Mouse (Mus musculus) heart, postnatal 25 days (tissue): ENCODE measurements around the gene Ndufb3. TPM values are rescaled to one million over a fixed set of nuclear protein-coding genes. Genes with fewer than 3 reads are reported as not detected.
"Not testable (repeated sequence)": the region's sequence is repeated elsewhere in the genome, so short reads cannot be mapped to it uniquely, and the experiment has no call there.

Experiments used
- DNase-seq: peaks from one replicate; pipeline ENCODE4 v3.0.0; 2022; ENCODE audit warnings: low spot score
- intact Hi-C: fragments of 180-260 bp; cut with DNase I; formaldehyde crosslinking; loops from one replicate; pipeline ENCODE4 v1.15.1; 2025
- total RNA-seq, 2 experiments: library from RNA; stranded (reverse); gene quantifications; 2 replicates each; pipeline ENCODE4 v1.2.3; 2021

The Ndufb3 gene
- total RNA-seq: 100 to 1,000 TPM; 283 to 313 TPM

GRCm38 (mm10) chr1:58586171-58586997 is at the start of gene Ndufb3, which contains the start of gene Fam126b:
Ndufb3 (plus strand) TSS chr1:58586384.
Fam126b (minus strand) TSS chr1:58586323.
- intact Hi-C loops: loop anchor here (10.0 kb wide), 1 partner anchor 388 kb away; the partner anchor contains the start of genes Stradb and Trak2
- peak; percentile 83 for DNase-seq

- intact Hi-C loops: no loop called here
- DNase-seq: no peak
These were observed 44.8 kb upstream of the Ndufb3 start for GRCm38 (mm10) chr1:58541386-58541785.

GRCm38 (mm10) chr1:58560370-58560769 is 25.8 kb upstream of the Ndufb3 start:
- intact Hi-C loops: loop anchor here (10.0 kb wide), 1 partner anchor 344 kb away; no protein-coding TSS in a partner anchor
- not testable (repeated sequence) for DNase-seq

GRCm38 (mm10) chr1:58562455-58562854 is 23.7 kb upstream of the Ndufb3 start:
- intact Hi-C loops: loop anchor here (2.0 to 10.0 kb wide), 2 partner anchors 114 to 342 kb away; no protein-coding TSS in a partner anchor
- DNase-seq: no peak

GRCm38 (mm10) chr1:58564981-58565380 is 21.2 kb upstream of the Ndufb3 start:
- intact Hi-C loops: loop anchor here (10.0 kb wide), 1 partner anchor 340 kb away; no protein-coding TSS in a partner anchor

GRCm38 (mm10) chr1:58566621-58567020 is 19.6 kb upstream of the Ndufb3 start:
- no peak for DNase-seq
- intact Hi-C loops: loop anchor here (10.0 kb wide), 1 partner anchor 338 kb away; no protein-coding TSS in a partner anchor

More at GRCm38 (mm10) chr1:58564981-58565380, 21.2 kb upstream of the Ndufb3 start:
- no peak for DNase-seq

- intact Hi-C loops: loop anchor here (10.0 kb wide), 1 partner anchor 336 kb away; no protein-coding TSS in a partner anchor
- no peak for DNase-seq
These were observed 17.6 kb upstream of the Ndufb3 start for GRCm38 (mm10) chr1:58568456-58569130.

- DNase-seq: no peak
- intact Hi-C loops: no loop called here
These were observed 15.7 kb upstream of the Ndufb3 start for GRCm38 (mm10) chr1:58570437-58570836.

- intact Hi-C loops: no loop called here
- DNase-seq: no peak
These were observed 7.0 kb upstream of the Ndufb3 start for GRCm38 (mm10) chr1:58579179-58579578.

- DNase-seq: no peak
- intact Hi-C loops: loop anchor here (10.0 kb wide), 1 partner anchor 392 kb away; the partner anchor contains the start of genes Stradb and Trak2
These were observed 3.6 kb upstream of the Ndufb3 start for GRCm38 (mm10) chr1:58582611-58583010.

GRCm38 (mm10) chr1:58584271-58584670 is 1.9 kb upstream of the Ndufb3 start:
- intact Hi-C loops: loop anchor here (10.0 kb wide), 1 partner anchor 391 kb away; the partner anchor contains the start of genes Stradb and Trak2
- DNase-seq: no peak

GRCm38 (mm10) chr1:58585373-58586170 is 612 bp upstream of the Ndufb3 start:
- no peak for DNase-seq
- intact Hi-C loops: loop anchor here (10.0 kb wide), 1 partner anchor 389 kb away; the partner anchor contains the start of genes Stradb and Trak2

- intact Hi-C loops: loop anchor here (10.0 kb wide), 1 partner anchor 387 kb away; the partner anchor contains the start of genes Stradb and Trak2
- no peak for DNase-seq
These were observed 1.3 kb downstream of the Ndufb3 start for GRCm38 (mm10) chr1:58587491-58587890.

GRCm38 (mm10) chr1:58602681-58603080 is 16.5 kb downstream of the Ndufb3 start:
- intact Hi-C loops: no loop called here
- no peak for DNase-seq

GRCm38 (mm10) chr1:58603738-58604137 is 17.6 kb downstream of the Ndufb3 start:
- intact Hi-C loops: no loop called here
- no peak for DNase-seq

- intact Hi-C loops, DNase-seq: not testable (repeated sequence)
These were observed 23.4 kb downstream of the Ndufb3 start for GRCm38 (mm10) chr1:58609591-58609990.

GRCm38 (mm10) chr1:58610166-58610565 is 24.0 kb downstream of the Ndufb3 start:
- DNase-seq: no peak
- intact Hi-C loops: no loop called here

- intact Hi-C loops: no loop called here
- DNase-seq: no peak
These were observed 24.4 kb downstream of the Ndufb3 start for GRCm38 (mm10) chr1:58610611-58611010.

- no peak for DNase-seq
- intact Hi-C loops: no loop called here
These were observed 27.6 kb downstream of the Ndufb3 start for GRCm38 (mm10) chr1:58613786-58614185.
